Comparison of ENCODE assay signal across 28 mouse cellular contexts in the genomic region with DNA sequence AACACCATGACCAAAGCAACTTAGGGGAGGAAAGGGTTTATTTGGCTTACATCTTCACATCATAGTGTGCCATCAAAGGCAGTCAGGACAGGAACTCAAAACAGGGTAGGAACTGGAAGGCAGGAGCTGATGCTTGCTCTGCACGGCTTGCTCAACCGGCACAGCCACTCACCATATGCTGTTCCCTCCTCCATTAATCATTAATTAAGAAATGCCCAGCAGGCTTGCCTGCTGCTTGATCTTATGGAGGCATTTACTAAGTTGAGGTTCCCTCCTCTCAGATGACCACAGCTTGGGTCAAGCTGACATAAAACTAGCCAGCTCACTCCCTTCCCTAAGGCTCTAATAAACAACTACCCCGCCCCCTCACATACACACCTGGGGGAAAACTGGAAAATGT. TPM values are rescaled to one million over a fixed set of nuclear protein-coding genes. Genes with fewer than 3 reads are reported as not detected.
DNase-seq lines count a peak whose midpoint lies in the region; ATAC-seq lines count a peak whose summit lies in the region.
"Had no signal": no experiment of that assay in that cellular context is flagged by ENCODE, and none has a peak within 500 bp of the region (broad histone marks: within the 10 kb centered on the region; RNA-seq: fewer than 3 reads in every experiment).

No protein-coding gene starts in this region.

- peaks cover 16% of the 10 kb centered on the region for H3K4me1 ChIP-seq in intestine, embryonic 16.5 days (ENCODE audit: control insufficient read depth, insufficient read depth, low read length)
- no peaks in the 10 kb centered on the region for H3K4me1 ChIP-seq in kidney, embryonic 14.5 days (ENCODE audit: control insufficient read depth, insufficient read depth, low read length)
- no peaks in the 10 kb centered on the region for H3K4me1 ChIP-seq in hindbrain, embryonic 13.5 days (replicated peaks)
- H3K4me1 ChIP-seq in midbrain, embryonic 10.5 days: no peaks in the 10 kb centered on the region
- H3K4me1 ChIP-seq: forebrain, embryonic 13.5 days; heart, embryonic 10.5 days; hindbrain, embryonic 15.5 days; neural tube, embryonic 13.5 days had no signal

- peak overlapping the region; percentile 19; the same call in 1 of the 2 replicates for H3K27ac ChIP-seq in intestine, embryonic 16.5 days (ENCODE audit: low read length)
- H3K27ac ChIP-seq in kidney, embryonic 14.5 days (ENCODE audit: low read depth, low read length): no peak overlapping the region
- no peak overlapping the region for H3K27ac ChIP-seq in hindbrain, embryonic 13.5 days
- H3K27ac ChIP-seq in midbrain, embryonic 10.5 days (replicated peaks): no peak overlapping the region
- H3K27ac ChIP-seq: embryonic facial prominence, embryonic 13.5 days; forebrain, embryonic 13.5 days; heart, embryonic 10.5 days; hindbrain, embryonic 15.5 days; neural tube, embryonic 13.5 days had no signal

- H3K9ac ChIP-seq in intestine, embryonic 16.5 days (ENCODE audit: low read depth, low read length): no peak overlapping the region
- H3K9ac ChIP-seq in kidney, embryonic 14.5 days (ENCODE audit: low read depth, low read length): no peak overlapping the region
- no peak overlapping the region for H3K9ac ChIP-seq in hindbrain, embryonic 13.5 days
- H3K9ac ChIP-seq: embryonic facial prominence, embryonic 13.5 days; forebrain, embryonic 13.5 days; hindbrain, embryonic 15.5 days; neural tube, embryonic 13.5 days had no signal

- ATAC-seq in intestine, embryonic 16.5 days: peak; percentile 71
- peak; percentile 57; the same call in 1 of the 2 replicates for ATAC-seq in kidney, embryonic 14.5 days (ENCODE audit: low FRiP score, low TSS enrichment)
- ATAC-seq in hindbrain, embryonic 13.5 days (ENCODE audit: low FRiP score): no peak
- ATAC-seq: forebrain, embryonic 13.5 days; midbrain, embryonic 16.5 days had no signal

- DNase-seq in kidney, adult 18-20 months: peak; percentile 48
- DNase-seq in kidney, postnatal 10 days: no peak
- DNase-seq in kidney, postnatal 36 days: peak; percentile 29 to 74
- no peak for DNase-seq in right cerebral cortex, adult 2 months (ENCODE audit: low spot score in 2 of 2)
- no peak for DNase-seq in midbrain, embryonic 10.5 days (ENCODE audit: low spot score)
- DNase-seq: adrenal gland, postnatal 36 days; cerebellum, adult 11 months; cerebellum, postnatal 10 days; embryo, embryonic 11 days; heart, postnatal 4 days; layer of hippocampus, adult 9-11 months; lung, postnatal 10 days; right cerebral cortex, postnatal 4 days; thymus, adult 2 months; thymus, postnatal 4 days had no signal

- H3K4me3 ChIP-seq in intestine, embryonic 16.5 days (ENCODE audit: low read length): no peak overlapping the region
- no peak overlapping the region for H3K4me3 ChIP-seq in kidney, embryonic 14.5 days (ENCODE audit: low read length)
- H3K4me3 ChIP-seq in hindbrain, embryonic 13.5 days: no peak overlapping the region
- H3K4me3 ChIP-seq in midbrain, embryonic 10.5 days: no peak overlapping the region
- H3K4me3 ChIP-seq: embryonic facial prominence, embryonic 13.5 days; forebrain, embryonic 13.5 days; heart, embryonic 10.5 days; hindbrain, embryonic 15.5 days; myocyte; neural tube, embryonic 13.5 days had no signal

- WGBS in intestine, embryonic 16.5 days: 64% methylated on average over 3 of the region's 3 CpGs
- WGBS in kidney, embryonic 14.5 days: 76% methylated on average over 3 of the region's 3 CpGs
- WGBS in hindbrain, embryonic 13.5 days: 58% methylated on average over 3 of the region's 3 CpGs
- 93% methylated on average over 3 of the region's 3 CpGs for WGBS in midbrain, embryonic 10.5 days

- H3K27me3 ChIP-seq in intestine, embryonic 16.5 days (replicated peaks; ENCODE audit: control insufficient read depth, insufficient read depth, low read length): no peaks in the 10 kb centered on the region
- no peaks in the 10 kb centered on the region for H3K27me3 ChIP-seq in kidney, embryonic 14.5 days (ENCODE audit: control insufficient read depth, insufficient read depth, low read length)
- H3K27me3 ChIP-seq in hindbrain, embryonic 13.5 days: no peaks in the 10 kb centered on the region
- H3K27me3 ChIP-seq in midbrain, embryonic 10.5 days (ENCODE audit: low read depth, poor library complexity, severe bottlenecking): no peaks in the 10 kb centered on the region
- H3K27me3 ChIP-seq: embryonic facial prominence, embryonic 13.5 days; forebrain, embryonic 13.5 days; hindbrain, embryonic 15.5 days; neural tube, embryonic 13.5 days had no signal

- no peaks in the 10 kb centered on the region for H3K36me3 ChIP-seq in intestine, embryonic 16.5 days (ENCODE audit: control insufficient read depth, insufficient read depth, low read length)
- H3K36me3 ChIP-seq in kidney, embryonic 14.5 days (ENCODE audit: control insufficient read depth, insufficient read depth, low read length): peaks cover 11% of the 10 kb centered on the region; the same call in 1 of the 2 replicates
- peaks cover 18% of the 10 kb centered on the region for H3K36me3 ChIP-seq in hindbrain, embryonic 13.5 days
- peaks cover 22% of the 10 kb centered on the region for H3K36me3 ChIP-seq in midbrain, embryonic 10.5 days
- H3K36me3 ChIP-seq: hindbrain, embryonic 15.5 days had no signal

- no peaks in the 10 kb centered on the region for H3K9me3 ChIP-seq in intestine, embryonic 16.5 days (ENCODE audit: control insufficient read depth, low read length)
- no peaks in the 10 kb centered on the region; the same call in 1 of the 2 replicates for H3K9me3 ChIP-seq in kidney, embryonic 14.5 days (ENCODE audit: control insufficient read depth, low read length)
- no peaks in the 10 kb centered on the region for H3K9me3 ChIP-seq in hindbrain, embryonic 13.5 days
- H3K9me3 ChIP-seq in midbrain, embryonic 10.5 days (replicated peaks): no peaks in the 10 kb centered on the region
- H3K9me3 ChIP-seq: embryonic facial prominence, embryonic 13.5 days; forebrain, embryonic 13.5 days; heart, embryonic 10.5 days; hindbrain, embryonic 15.5 days; neural tube, embryonic 13.5 days had no signal

- H3K4me2 ChIP-seq in intestine, embryonic 16.5 days (ENCODE audit: low read depth, low read length): no peak overlapping the region
- H3K4me2 ChIP-seq in kidney, embryonic 14.5 days (replicated peaks; ENCODE audit: low read depth, low read length): no peak overlapping the region
- no peak overlapping the region for H3K4me2 ChIP-seq in hindbrain, embryonic 13.5 days
- H3K4me2 ChIP-seq: embryonic facial prominence, embryonic 13.5 days; forebrain, embryonic 13.5 days; hindbrain, embryonic 15.5 days; neural tube, embryonic 13.5 days had no signal

RNA-seq across cellular contexts. Expression of a gene that starts 18.3 kb away (rescaled TPM):
- polyA plus RNA-seq in intestine, embryonic 16.5 days (2015; fragmentation: Nextera tagmentation; extraction: Ambion mirVana): 9.3 and 10.3 TPM in 2 replicates
- 11.2 and 13.0 TPM in 2 replicates for polyA plus RNA-seq in kidney, embryonic 14.5 days (2014; fragmentation: Nextera tagmentation; extraction: Ambion mirVana)
- 7.8 and 9.0 TPM in 2 replicates for polyA plus RNA-seq in hindbrain, embryonic 13.5 days (2015; fragmentation: Nextera tagmentation; extraction: Ambion mirVana)
- 8.4 and 9.2 TPM in 2 replicates for polyA plus RNA-seq in midbrain, embryonic 10.5 days (2016; fragmentation: Nextera tagmentation; extraction: Ambion mirVana)

RNA-seq across cellular contexts. Expression of a gene that starts 48.9 kb away (rescaled TPM):
- not detected in 2 replicates for polyA plus RNA-seq in intestine, embryonic 16.5 days (2015; fragmentation: Nextera tagmentation; extraction: Ambion mirVana)
- polyA plus RNA-seq in kidney, embryonic 14.5 days (2014; fragmentation: Nextera tagmentation; extraction: Ambion mirVana): not detected in 2 replicates
- polyA plus RNA-seq in hindbrain, embryonic 13.5 days (2015; fragmentation: Nextera tagmentation; extraction: Ambion mirVana): not detected in 2 replicates
- not detected in 2 replicates for polyA plus RNA-seq in midbrain, embryonic 10.5 days (2016; fragmentation: Nextera tagmentation; extraction: Ambion mirVana)
- polyA plus RNA-seq: embryonic facial prominence, embryonic 13.5 days; forebrain, embryonic 13.5 days; heart, embryonic 10.5 days; hindbrain, embryonic 15.5 days; intestine, embryonic 14.5 days; liver, embryonic 16.5 days; midbrain, embryonic 16.5 days; myocyte; neural tube, embryonic 13.5 days; stomach, embryonic 16.5 days had no signal

Comparison
In these comparisons a context has a peak if more than half of its experiments do, and no peak if none do; other contexts are left out.
1. DNase-seq: peak in kidney, adult 18-20 months (single experiment) and kidney, postnatal 36 days (2 of 2); none in kidney, postnatal 10 days (single experiment), right cerebral cortex, adult 2 months (0 of 2) and midbrain, embryonic 10.5 days (single experiment).